Mouse (Mus musculus): Measurements from ENCODE around the gene Zfp248. TPM values are rescaled to one million over a fixed set of nuclear protein-coding genes. Genes with fewer than 3 reads are reported as not detected.

Zfp248 gene
- total RNA-seq (2023) = 1 to 10 TPM; 1.7 to 2.9 TPM

GRCm38 (mm10) chr6:118455042-118455631, at the start of gene Zfp248:
Zfp248 (minus strand) TSS chr6:118455528.

GRCm38 (mm10) chr6:118478957-118479708, 23.8 kb upstream of the Zfp248 start, which contains the start of gene Zfp9:
Zfp9 (minus strand) TSS chr6:118479320.

GRCm38 (mm10) chr6:118419050-118419920, 36.0 kb downstream of the Zfp248 start, which contains the start of gene Bms1:
Bms1 (minus strand) TSS chr6:118419474.

Other genes starting within 250 kb of the Zfp248 start
- 10 to 100 TPM; 55.6 to 59.4 TPM for gene Bms1, start 36.1 kb downstream of the Zfp248 start, total RNA-seq (2023)
- gene Zfp9, start 23.8 kb upstream of the Zfp248 start, total RNA-seq (2023) = not detected
- gene Ankrd26, start 106.7 kb upstream of the Zfp248 start, total RNA-seq (2023) = 10 to 100 TPM; 13.2 to 16.2 TPM